Mouse (Mus musculus): ENCODE data around the gene Kera. TPM values are rescaled to one million over a fixed set of nuclear protein-coding genes. Genes with fewer than 3 reads are reported as not detected.

Gene Kera
- total and polyA plus RNA-seq, 3 experiments, result not detected

DNA sequence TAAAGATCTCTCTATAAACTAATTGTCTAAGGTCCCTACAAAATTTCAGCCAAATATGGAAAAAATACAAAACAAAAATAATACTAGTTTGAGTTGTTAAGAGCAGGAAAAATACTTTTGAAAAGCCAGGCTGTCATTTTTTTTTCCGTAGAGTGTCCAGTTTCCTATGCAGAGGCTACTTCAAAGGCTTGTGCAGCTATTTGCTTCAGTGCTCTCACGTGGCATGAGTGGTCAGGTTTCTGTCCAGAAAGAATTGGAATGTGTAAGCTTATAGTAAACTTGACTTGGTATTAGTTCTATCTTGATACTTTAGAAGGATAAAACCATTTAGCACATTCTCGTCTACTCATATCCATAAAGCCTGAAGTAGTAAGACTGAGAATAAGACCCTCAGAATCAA, 15.0 kb upstream of the Kera start:
- no peak overlapping the region for H3K27ac ChIP-seq (ENCODE audit: control insufficient read depth, low read depth, low read length)
- no peaks in the 10 kb centered on the region for H3K79me2 ChIP-seq (ENCODE audit: control insufficient read depth, insufficient read depth, low read length, poor library complexity)
- no peaks in the 10 kb centered on the region for H3K4me1 ChIP-seq (ENCODE audit: control insufficient read depth in 1 of 2, insufficient read depth in 2 of 2, low read length in 2 of 2)
- H3K9me3 ChIP-seq (replicated peaks; ENCODE audit: insufficient read depth, low read length), result no peaks in the 10 kb centered on the region
- no peaks in the 10 kb centered on the region for H3K36me3 ChIP-seq (ENCODE audit: control insufficient read depth in 1 of 2, insufficient read depth in 2 of 2, low read length in 2 of 2)
- no peak overlapping the region for H3K9ac ChIP-seq (ENCODE audit: control insufficient read depth, low read depth, low read length, poor library complexity, severe bottlenecking)
- no peak overlapping the region for H3K4me3 ChIP-seq (ENCODE audit: control insufficient read depth in 1 of 2, insufficient read depth in 1 of 2, low read depth in 2 of 2, low read length in 2 of 2)
- H3K27me3 ChIP-seq (ENCODE audit: control insufficient read depth in 1 of 2, insufficient read depth in 2 of 2, low read length in 2 of 2), result no peaks in the 10 kb centered on the region
- TF ChIP-seq POLR2AphosphoS5 (IDR thresholded peaks at IDR 0.05; ENCODE audit: borderline replicate concordance, low read depth, low read length), result no peak
- no peak for TF ChIP-seq ETS1 (IDR thresholded peaks at IDR 0.05; ENCODE audit: low read depth, low read length)
- no peak for DNase-seq (ENCODE audit: low read depth, low spot score)

DNA sequence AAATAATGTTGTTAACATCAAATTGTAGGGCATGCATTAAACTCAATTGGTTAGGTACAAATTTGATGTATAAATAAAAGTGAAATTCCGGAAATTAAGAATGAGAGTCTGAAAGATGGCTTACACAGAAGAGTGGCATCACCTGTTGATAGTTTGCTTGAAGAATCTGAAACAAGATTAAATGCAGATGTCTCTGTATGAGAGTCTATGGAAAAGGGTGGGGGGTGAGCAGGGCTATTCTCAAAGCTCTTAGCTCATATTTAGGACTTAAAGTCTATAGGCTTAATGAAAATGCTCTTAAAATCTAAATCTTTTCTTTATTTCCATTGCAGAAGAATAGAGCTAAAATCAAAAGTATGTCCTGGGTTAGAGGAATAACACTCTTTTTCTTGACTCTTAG, 11.0 kb upstream of the Kera start:
- H3K4me3 ChIP-seq (ENCODE audit: control insufficient read depth in 1 of 2, insufficient read depth in 1 of 2, low read depth in 2 of 2, low read length in 2 of 2), result no peak overlapping the region
- no peak for DNase-seq (ENCODE audit: low read depth, low spot score)
- H3K9ac ChIP-seq (ENCODE audit: control insufficient read depth, low read depth, low read length, poor library complexity, severe bottlenecking), result no peak overlapping the region
- no peak overlapping the region for H3K27ac ChIP-seq (ENCODE audit: control insufficient read depth, low read depth, low read length)
- H3K36me3 ChIP-seq (ENCODE audit: control insufficient read depth in 1 of 2, insufficient read depth in 2 of 2, low read length in 2 of 2), result no peaks in the 10 kb centered on the region
- no peaks in the 10 kb centered on the region for H3K27me3 ChIP-seq (ENCODE audit: control insufficient read depth in 1 of 2, insufficient read depth in 2 of 2, low read length in 2 of 2)
- H3K79me2 ChIP-seq (ENCODE audit: control insufficient read depth, insufficient read depth, low read length, poor library complexity), result no peaks in the 10 kb centered on the region
- H3K4me1 ChIP-seq (ENCODE audit: control insufficient read depth in 1 of 2, insufficient read depth in 2 of 2, low read length in 2 of 2), result no peaks in the 10 kb centered on the region
- no peaks in the 10 kb centered on the region for H3K9me3 ChIP-seq (replicated peaks; ENCODE audit: insufficient read depth, low read length)
- TF ChIP-seq MEF2A (IDR thresholded peaks at IDR 0.05; ENCODE audit: extremely low read depth, insufficient replicate concordance, low read depth, low read length, poor library complexity, severe bottlenecking) (no peak), CHD2 (IDR thresholded peaks at IDR 0.05; ENCODE audit: low read length) (no peak), MYC (IDR thresholded peaks at IDR 0.05; ENCODE audit: low read depth, low read length) (no peak), ZC3H11A (IDR thresholded peaks at IDR 0.05; ENCODE audit: low read depth, low read length) (no peak), ZMIZ1 (IDR thresholded peaks at IDR 0.05; ENCODE audit: low read depth, low read length) (no peak), RAD21 (IDR thresholded peaks at IDR 0.05; ENCODE audit: low read depth, low read length) (no peak), E2F4 (IDR thresholded peaks at IDR 0.05; ENCODE audit: borderline replicate concordance, low read depth, low read length) (no peak)

DNA sequence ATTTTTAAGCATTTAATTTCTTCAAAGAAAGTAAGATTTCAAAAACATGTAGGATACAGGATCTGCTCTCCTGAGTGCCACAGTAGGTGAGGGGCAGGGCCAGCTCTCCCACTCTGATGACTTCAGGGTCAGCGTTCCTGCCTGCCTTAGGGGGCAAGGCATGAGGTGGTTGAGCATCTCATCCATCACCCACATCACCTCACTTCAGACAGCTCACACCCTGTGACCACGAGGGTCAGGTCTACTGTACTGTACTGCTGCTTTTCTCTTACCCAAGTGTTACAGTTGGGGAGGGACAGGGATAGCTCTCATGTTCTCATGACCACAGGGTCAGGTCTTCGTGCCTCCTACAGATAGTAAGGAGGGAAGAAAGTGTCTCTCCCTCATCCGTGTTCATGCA, 4.9 kb upstream of the Kera start:
- no peak overlapping the region for H3K27ac ChIP-seq (ENCODE audit: control insufficient read depth, low read depth, low read length)
- no peaks in the 10 kb centered on the region for H3K79me2 ChIP-seq (ENCODE audit: control insufficient read depth, insufficient read depth, low read length, poor library complexity)
- H3K27me3 ChIP-seq (ENCODE audit: control insufficient read depth in 1 of 2, insufficient read depth in 2 of 2, low read length in 2 of 2), result no peaks in the 10 kb centered on the region; a peak in 1 of 4 replicates
- H3K4me1 ChIP-seq (ENCODE audit: control insufficient read depth in 1 of 2, insufficient read depth in 2 of 2, low read length in 2 of 2), result no peaks in the 10 kb centered on the region
- TF ChIP-seq ETS1 (IDR thresholded peaks at IDR 0.05; ENCODE audit: low read depth, low read length) (no peak), CHD1 (IDR thresholded peaks at IDR 0.05; ENCODE audit: low read depth, low read length) (no peak), NRF1 (IDR thresholded peaks at IDR 0.05; ENCODE audit: insufficient read depth, low read depth, low read length, poor library complexity, severe bottlenecking) (no peak), MAZ (IDR thresholded peaks at IDR 0.05; ENCODE audit: low read depth, low read length) (no peak), NELFE (IDR thresholded peaks at IDR 0.05; ENCODE audit: low read depth, low read length) (no peak), GABPA (IDR thresholded peaks at IDR 0.05; ENCODE audit: low read depth, low read length) (no peak), KAT2A (conservative IDR thresholded peaks at IDR 0.05; ENCODE audit: low read depth, low read length) (no peak), ELF1 (IDR thresholded peaks at IDR 0.05; ENCODE audit: low read depth, low read length) (no peak), E2F4 (IDR thresholded peaks at IDR 0.05; ENCODE audit: borderline replicate concordance, low read depth, low read length) (no peak), MAFK (IDR thresholded peaks at IDR 0.05; ENCODE audit: borderline replicate concordance, low read depth, low read length) (no peak), TAL1 (IDR thresholded peaks at IDR 0.05; ENCODE audit: low read length) (no peak), CHD2 (IDR thresholded peaks at IDR 0.05; ENCODE audit: low read length) (no peak), RCOR1 (IDR thresholded peaks at IDR 0.05; ENCODE audit: low read depth, low read length) (no peak), ZC3H11A (IDR thresholded peaks at IDR 0.05; ENCODE audit: low read depth, low read length) (no peak), MAX (IDR thresholded peaks at IDR 0.05; ENCODE audit: low read length) (no peak), SIN3A (IDR thresholded peaks at IDR 0.05; ENCODE audit: low read length) (no peak), TBP (IDR thresholded peaks at IDR 0.05; ENCODE audit: low read depth, low read length) (no peak), POLR2AphosphoS2 (IDR thresholded peaks at IDR 0.05; ENCODE audit: low read length) (no peak), CTCF (IDR thresholded peaks at IDR 0.05 in 2 of 3, conservative IDR thresholded peaks at IDR 0.05 in 1 of 3; ENCODE audit: control insufficient read depth in 1 of 3, insufficient read depth in 1 of 3, low read depth in 2 of 3, low read length in 3 of 3, poor library complexity in 1 of 3, severe bottlenecking in 1 of 3) (no peak), RAD21 (IDR thresholded peaks at IDR 0.05; ENCODE audit: low read depth, low read length) (no peak)
- no peak overlapping the region for H3K9ac ChIP-seq (ENCODE audit: control insufficient read depth, low read depth, low read length, poor library complexity, severe bottlenecking)
- H3K9me3 ChIP-seq (replicated peaks; ENCODE audit: insufficient read depth, low read length), result no peaks in the 10 kb centered on the region
- no peak overlapping the region for H3K4me3 ChIP-seq (ENCODE audit: control insufficient read depth in 1 of 2, insufficient read depth in 1 of 2, low read depth in 2 of 2, low read length in 2 of 2)
- DNase-seq (ENCODE audit: low read depth, low spot score), result no peak
- H3K36me3 ChIP-seq (ENCODE audit: control insufficient read depth in 1 of 2, insufficient read depth in 2 of 2, low read length in 2 of 2), result no peaks in the 10 kb centered on the region

Measured in MEL (cell line).